Mouse (Mus musculus) layer of hippocampus, adult 9-10 months (tissue): ENCODE measurements around the gene Zfp219.

Experiments used
- DNase-seq: peaks from one replicate; pipeline ENCODE4 v3.0.0; 2022; ENCODE audit warnings: low spot score

Gene Zfp219

DNA sequence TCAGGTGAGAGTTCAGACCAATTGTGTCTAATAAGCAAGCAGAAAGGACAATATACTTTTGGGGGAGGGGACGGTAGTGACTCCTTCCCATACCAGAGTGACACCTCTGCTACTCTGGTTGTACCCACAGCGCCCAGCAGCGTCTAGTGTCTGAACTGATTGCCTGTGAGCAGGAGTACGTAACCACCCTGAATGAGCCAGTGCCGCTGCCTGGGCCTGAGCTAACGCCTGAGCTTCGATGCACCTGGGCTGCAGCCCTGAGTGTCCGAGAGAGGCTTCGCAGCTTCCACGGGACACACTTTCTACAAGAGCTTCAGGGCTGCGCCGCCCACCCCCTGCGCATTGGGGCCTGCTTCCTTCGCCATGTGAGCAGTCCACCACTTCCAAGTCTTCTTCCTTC lies 23.1 kb downstream of the Zfp219 start:
- no peak for DNase-seq

DNA sequence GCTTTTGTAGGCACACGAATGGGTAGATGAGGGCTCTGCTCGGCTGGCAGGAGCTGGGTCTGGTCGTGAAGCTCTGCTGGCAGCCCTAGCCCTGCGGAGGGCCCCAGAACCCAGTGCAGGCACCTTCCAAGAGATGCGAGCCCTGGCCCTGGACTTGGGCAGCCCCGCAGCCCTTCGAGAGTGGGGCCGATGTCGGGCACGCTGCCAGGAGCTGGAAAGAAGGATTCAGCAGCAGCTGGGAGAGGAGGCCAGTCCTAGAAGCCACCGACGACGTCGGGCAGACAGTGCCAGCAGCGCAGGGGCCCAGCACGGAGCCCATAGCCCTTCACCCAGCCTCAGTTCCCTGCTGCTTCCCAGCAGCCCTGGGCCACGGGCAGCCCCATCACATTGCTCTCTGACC lies 23.7 kb downstream of the Zfp219 start:
- no peak for DNase-seq

DNA sequence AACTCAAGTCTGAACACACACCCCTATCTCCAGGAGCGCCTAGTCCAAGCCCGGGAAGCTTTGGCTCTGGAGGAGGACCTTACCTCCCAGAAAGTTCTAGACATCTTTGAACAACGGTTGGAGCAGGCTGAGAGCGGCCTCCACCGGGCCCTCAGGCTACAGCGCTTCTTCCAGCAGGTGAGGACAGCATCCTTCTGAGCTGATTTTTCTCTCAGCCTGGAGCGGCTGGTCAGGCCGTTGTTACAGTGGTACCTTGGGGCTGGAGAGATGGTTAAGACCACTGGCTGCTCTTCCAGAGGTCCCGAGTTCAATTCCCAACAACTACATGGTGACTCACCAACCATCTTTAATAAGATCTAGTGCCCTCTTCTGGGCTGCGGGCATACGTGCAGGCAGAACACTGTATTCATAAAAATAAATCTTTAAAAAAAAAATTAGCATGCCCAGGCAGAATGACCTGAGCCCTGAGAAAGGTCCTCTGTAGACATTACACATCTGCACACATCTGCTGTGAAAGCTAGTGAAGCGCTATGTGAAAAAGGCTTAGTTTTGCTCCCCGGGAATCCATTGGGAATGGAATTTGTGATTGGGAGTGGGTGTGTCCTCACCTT lies 24.2 kb downstream of the Zfp219 start:
- no peak for DNase-seq

DNA sequence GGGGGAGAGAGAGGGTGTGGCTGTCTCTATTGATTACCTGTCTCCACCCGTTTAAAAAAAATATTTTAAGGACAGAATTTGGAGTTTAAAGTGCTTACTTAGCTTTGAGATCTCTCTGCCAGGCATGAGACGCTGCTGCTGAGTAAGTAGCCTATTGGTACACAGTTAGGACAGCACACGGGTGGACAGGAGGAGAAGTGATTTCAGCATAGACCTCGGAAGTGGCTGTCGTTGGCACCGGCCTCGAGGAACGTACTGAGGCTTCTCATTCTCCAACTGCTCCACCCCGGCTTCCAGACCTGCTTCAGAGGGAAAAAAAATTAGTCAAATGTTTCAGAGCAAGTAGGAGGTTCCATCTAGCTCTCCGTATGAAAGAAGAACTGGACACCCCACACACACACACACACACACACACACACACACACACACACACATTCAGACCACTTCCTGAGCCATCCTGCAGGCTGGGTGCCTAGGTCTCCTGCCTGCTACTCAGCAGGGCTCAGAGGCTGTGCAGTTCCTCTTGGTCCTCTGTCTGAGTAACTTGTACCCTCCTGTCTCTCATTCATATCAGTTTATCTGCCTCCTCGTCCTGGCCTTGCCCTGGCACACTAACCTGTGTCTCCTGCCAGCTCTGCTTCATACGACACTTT lies 25.2 kb downstream of the Zfp219 start:
- DNase-seq, result no peak

DNA sequence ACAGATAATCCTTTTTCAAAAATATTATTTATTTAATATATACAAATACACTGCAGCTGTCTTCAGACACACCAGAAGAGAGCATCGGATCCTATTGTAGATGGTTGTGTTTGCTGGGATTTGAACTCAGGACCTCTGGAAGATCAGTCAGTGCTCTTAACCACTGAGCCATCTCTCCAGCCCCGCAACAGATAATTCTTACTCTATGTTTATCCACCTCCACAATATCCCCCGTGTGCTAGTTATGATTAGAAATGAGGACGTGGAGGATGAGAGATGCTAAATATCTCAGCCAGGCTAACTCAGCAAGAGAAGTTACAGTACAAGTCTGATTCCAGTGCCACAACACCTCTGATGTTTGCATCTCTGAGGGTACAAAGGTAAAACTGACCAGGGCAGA lies 26.1 kb downstream of the Zfp219 start:
- no peak for DNase-seq

DNA sequence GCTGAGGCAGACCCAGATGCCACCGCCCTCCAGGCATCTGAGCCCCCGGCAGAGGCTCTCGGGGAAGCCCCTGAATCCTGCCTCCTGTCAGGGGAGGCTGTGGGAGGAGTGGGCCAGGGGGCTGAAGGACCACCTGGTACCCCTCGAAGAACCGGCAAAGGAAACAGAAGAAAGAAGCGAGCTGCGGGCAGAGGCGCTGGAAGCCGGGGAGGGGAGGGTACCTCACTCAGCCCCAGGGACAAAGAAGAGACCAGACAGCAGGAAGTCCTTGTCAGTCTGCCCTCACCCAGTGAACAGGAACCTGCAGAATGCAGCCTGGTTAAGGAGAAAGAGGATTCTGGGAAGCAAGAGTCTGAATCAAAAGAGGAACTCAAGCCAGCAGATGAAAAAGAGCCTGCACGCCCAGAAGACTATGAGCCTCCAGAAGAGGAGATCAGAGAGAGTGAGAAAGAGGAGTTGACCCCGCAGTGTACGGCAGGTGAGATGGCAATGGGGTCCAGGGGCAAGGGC lies 31.0 kb downstream of the Zfp219 start:
- no peak for DNase-seq

DNA sequence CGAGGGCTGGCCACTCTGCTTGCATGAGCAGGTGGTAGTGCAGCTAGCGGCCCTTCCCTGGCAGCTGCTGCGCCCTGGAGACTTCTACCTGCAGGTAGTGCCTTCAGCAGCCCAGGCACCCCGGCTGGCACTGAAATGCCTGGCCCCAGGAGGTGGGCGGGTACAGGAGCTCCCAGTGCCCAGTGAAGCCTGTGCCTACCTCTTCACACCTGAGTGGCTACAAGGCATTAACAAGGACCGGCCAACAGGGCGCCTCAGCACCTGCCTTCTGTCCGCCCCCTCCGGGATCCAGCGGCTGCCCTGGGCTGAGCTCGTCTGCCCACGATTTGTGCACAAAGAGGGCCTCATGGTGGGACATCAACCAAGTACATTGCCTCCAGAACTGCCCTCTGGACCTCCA lies 31.8 kb downstream of the Zfp219 start:
- DNase-seq, result no peak

DNA sequence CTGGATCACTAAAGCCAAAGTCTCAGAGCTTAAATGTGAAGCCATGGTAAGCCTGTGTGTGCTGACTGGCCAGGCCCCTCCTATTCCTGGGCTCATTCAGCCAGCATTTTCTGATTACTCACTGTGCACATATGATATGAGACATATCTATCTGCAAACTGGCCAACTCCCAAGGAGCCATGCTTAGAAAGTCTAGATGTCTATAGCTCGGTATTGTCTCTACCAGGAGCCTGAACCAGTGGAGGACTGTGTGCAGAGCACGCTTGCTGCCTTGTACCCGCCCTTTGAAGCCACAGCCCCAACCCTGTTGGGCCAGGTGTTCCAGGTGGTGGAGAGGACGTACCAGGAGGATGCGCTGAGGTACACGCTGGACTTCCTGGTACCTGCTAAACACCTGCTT lies 33.4 kb downstream of the Zfp219 start:
- DNase-seq, result no peak

DNA sequence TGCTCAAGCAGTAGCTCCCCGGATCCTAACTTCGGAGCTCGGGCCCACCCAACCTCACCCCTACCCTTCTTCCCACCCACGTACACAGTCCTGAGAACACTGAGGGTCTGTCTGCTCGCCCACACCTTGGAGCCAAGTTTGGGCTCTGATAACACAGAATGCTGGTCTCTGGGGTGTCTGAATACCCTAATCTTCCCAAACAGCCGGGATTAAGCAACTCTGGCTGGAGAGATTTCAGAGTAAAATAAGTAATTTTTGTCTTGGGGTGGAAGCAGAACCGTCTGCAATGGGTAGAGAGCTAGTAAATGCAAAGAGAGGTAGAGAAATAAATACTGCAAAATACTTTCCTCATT lies 34.4 kb downstream of the Zfp219 start:
- no peak for DNase-seq

DNA sequence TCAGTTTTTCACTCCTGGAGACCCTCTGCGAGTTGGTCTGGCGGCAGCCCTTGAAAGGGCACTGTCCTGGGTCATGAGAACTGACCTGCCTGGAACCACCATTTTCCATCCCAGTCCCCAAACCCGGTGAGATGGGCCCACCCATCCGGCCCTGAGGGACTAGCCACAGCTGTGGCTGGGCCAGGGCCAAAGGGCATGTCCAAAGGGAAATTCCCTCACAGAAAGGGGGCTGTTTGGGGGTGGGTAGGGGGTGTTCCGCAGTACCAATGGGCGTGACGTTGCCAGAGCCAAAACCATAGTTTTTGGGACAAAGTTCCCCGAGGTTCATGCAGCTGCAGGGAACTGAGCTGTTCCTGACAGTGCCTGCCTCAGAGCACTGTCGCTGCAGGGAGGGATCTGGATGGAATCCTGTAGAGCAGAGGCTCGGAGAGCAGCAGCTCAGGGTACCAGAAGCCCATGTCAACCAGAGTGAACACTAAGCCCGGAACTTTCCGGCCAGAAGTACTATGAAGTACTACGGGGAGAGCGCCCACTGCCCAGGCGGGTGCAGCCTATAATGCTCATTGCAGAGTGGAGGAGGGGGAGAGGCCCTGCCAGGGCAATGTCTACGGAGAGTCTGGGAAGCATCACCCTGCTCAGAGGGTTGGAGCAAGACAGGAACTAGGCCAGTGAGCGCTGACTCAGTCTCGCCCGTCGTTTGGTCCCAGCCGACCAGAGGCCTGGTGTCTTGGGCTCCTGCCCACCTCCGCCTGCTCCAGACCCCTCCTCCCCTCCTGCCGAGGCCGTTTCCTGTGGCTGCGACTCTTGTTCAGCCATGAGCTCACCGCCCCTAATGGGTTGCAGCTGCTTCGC lies 35.0 kb downstream of the Zfp219 start:
- DNase-seq, result no peak

DNA sequence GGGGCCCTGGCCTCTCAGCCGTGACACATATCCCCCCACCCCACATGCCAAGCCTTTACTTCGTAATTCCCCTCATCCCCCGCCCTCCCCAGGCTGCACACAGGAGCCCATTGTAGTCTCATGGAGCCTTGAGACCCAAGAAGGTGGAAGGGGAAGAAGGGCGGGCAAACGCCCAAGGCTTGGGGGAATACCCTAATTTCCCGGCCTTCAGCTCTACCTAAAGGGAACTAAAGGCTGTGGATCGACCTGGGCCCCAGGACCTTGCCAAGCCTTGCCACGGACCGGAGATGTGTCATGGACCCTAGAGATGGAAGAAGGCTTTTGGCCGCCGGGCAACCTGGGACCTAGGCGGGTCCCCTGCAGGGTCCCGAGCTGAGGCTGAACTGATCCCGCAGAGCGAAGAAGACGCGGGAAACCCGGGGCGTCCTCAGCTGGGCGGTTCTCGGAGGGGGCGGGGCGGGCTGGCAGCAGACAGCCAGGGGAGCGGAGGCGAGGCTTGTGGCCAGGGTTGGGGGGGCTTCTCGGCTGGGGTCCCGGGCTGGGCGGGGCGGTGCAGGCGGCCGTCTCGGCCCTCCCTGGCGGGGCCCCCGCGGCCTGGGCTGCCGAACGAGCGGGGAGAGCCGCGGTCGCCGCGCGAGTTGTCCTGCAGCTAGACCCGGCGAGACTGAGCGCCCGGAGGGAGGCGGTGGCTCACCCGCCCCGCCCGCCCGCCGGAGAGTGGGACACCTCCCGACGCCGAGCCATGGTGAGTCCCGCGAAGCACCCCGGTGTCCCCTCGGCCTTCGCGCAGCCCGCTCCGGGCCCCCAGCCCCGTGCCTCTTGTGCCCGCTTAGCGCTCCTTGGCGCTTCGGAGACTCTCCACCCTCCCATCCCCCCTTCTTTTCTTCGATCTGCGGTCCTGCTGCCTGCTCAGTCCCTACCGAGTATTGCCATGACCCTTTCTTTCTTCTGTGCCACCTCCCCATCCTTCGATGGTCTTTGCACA lies 36.0 kb downstream of the Zfp219 start, which contains the start of gene Arhgef40:
Gene Arhgef40, plus strand, starts transcription at position 473 of the 985 bp plus-strand sequence.
- DNase-seq, result no peak

DNA sequence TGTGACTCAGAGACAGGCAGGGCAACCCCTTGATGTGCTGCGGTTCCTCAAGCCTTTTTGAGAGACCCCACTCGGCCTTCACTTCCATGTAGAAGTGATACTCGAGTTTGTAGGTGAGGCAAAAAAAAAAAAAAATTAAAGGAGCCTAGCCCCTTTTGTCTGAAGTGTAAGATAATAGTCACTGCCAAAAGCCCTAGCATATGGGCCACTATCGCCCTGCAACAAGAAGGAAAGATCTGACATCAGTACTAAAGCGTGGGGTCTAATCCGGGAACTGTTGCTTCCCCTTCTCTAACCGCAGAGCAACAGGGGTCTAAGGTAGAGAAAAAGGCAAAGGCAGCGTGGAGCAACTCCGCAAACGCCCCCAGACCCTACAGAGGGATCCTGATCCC lies 36.7 kb downstream of the Zfp219 start:
- DNase-seq, result no peak

DNA sequence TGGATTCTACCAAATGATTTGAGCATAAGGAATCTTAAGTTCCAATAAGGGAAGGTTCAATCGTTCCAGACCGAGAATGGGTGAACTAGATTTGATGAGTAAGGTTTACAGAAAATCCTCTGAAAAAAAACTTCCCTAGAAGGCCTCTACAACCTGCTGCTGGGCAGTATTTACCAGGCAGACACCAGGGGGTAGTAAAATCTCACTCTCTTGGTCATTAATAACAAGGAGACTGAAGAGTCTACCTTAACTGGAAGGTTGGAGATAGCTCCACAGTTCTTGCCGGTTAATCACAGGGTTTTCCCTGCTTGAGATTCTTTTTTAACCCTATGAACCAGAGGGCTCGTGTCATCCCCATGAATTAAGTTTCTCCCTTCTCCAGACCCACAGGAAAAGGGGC lies 37.3 kb downstream of the Zfp219 start:
- DNase-seq, result no peak

DNA sequence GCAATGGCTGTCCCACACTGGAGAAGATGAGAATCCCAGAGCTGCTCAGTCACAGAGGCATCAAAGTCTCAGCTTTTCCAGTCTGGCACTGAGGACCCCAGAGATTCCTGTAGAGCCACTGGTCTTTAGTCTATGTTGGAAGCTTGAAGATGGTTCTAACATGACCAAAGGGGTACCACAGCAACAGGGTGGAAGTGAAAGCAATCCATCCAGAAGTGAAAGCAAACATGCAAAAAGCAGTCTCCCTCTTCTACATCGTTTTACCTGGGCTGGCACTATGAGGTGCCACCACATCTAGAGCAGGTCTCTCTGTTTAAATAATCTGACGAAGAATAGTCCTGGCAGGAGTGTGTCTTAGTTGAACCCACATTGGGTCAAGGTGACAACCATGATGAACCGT lies 41.3 kb downstream of the Zfp219 start:
- no peak for DNase-seq

DNA sequence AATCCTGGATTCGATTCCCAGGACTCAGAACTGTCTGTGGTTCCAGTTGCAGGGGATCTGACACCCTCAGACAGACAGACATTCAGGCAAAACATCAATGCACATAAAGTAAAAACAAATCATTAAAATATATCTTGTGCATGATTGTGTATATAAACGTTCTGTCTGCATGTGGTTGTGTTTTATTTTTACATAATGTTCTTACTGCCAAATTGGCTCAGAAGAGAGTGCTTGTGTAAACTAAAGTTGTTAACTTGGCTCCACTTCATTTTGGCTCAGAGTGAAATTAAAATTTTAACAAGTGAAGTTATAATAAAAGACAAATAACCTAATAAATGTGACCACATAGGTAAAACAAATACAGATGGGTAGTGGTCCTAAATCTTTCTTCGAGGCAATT lies 53.1 kb downstream of the Zfp219 start:
- DNase-seq, result no peak

DNA sequence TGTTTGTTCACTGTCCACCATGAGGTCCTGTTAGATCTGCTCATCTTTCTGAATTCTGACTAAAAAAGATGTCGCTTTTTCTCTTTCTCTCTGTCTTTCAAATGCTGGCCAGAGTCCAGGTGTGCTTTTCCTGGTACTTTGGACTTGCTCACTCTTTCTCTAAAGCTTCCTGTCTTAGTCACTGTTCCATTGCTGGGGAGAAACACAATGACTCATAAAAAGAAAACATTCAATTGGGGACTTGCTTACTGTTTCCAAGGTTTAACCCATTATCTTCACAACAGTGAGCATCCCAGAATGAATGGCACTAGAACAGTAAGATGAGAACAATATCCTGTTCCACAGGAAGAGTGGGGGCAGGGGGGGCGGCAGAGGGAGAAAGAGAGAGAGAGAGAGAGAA lies 60.2 kb downstream of the Zfp219 start:
- no peak for DNase-seq
